Mouse (Mus musculus): ENCODE data around the gene Pnrc1. TPM values are rescaled to one million over a fixed set of nuclear protein-coding genes. Genes with fewer than 3 reads are reported as not detected.
"Not testable (repeated sequence)": the region's sequence is repeated elsewhere in the genome, so short reads cannot be mapped to it uniquely, and the experiment has no call there.

Pnrc1 gene
- 32.3 and 53.2 TPM in 2 replicates for polyA plus RNA-seq (2012; rRNA removed)

DNA sequence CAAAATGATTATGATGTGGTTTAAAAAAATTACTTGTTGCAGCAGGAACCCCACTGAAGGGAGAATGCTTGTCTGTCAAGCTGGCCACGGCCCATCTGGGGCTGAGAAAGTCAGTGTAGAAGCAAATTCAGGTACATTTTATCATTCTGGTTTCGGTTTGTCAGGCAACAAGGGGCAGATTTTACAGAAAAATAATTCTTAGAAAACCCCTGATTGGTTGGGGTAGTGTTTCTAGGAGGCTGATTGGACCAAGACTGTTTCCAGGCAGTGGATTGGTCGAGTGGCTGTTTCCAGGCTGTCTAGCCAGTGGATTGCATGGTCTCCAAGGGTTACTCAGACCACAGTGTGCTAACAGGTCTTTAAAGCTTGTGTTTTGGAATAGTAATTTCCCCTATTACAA, at the start of gene Pnrc1:
Pnrc1 (minus strand) TSS at position 162 of the 400 bp plus-strand sequence.
- Histone ChIP-seq H3K4me3 (ENCODE audit: insufficient read depth, low read depth, low read length) (peak within 1 kb of the TSS; percentile 45; the same call in 1 of the 2 replicates), H3K27ac (ENCODE audit: insufficient read depth, low read depth, low read length) (no peak within 1 kb of the TSS), H3K4me1 (ENCODE audit: control insufficient read depth, insufficient read depth, low read length) (no peaks in the 10 kb centered on the region; the same call in 1 of the 2 replicates), H3K27me3 (replicated peaks; ENCODE audit: control insufficient read depth, insufficient read depth, low read length) (no peaks in the 10 kb centered on the region), H3K36me3 (ENCODE audit: control insufficient read depth, insufficient read depth, low read length) (no peaks in the 10 kb centered on the region)
- 59% methylated on average over 3 of the region's 3 CpGs for WGBS
- no peak for TF ChIP-seq POLR2A (IDR thresholded peaks at IDR 0.05; ENCODE audit: low read depth, low read length)
- no peak for TF ChIP-seq CTCF (conservative IDR thresholded peaks at IDR 0.05; ENCODE audit: insufficient read depth, insufficient read length, low read depth, low read length)
- peak; percentile 58 for DNase-seq

DNA sequence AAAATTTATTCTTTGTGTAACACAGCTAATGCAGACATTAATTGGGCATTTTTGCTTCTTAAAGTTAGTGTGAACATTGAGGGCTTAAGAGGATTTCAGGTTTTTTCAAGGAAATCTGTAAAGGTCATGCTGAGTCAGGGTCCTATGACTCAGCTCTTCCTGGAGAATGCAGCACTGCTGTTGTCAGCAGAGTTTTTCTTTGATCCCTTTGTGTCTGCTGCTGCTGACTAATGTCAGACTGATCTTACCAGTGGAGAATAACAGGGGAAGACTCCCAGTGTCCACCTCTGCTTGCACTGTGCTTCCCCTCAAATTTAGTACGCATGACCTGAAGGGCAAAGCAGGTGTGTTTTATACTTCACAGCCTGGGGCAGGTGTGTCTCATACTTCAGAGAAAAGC, 48.0 kb upstream of the Pnrc1 start:
- H3K27ac ChIP-seq (ENCODE audit: insufficient read depth, low read depth, low read length) = no peak overlapping the region
- no peaks in the 10 kb centered on the region for H3K27me3 ChIP-seq (replicated peaks; ENCODE audit: control insufficient read depth, insufficient read depth, low read length)
- TF ChIP-seq POLR2A (IDR thresholded peaks at IDR 0.05; ENCODE audit: low read depth, low read length) (no peak), CTCF (conservative IDR thresholded peaks at IDR 0.05; ENCODE audit: insufficient read depth, insufficient read length, low read depth, low read length) (no peak)
- DNase-seq = no peak
- peaks cover 2% of the 10 kb centered on the region; the same call in 1 of the 2 replicates for H3K36me3 ChIP-seq (ENCODE audit: control insufficient read depth, insufficient read depth, low read length)
- WGBS = 97% methylated on average over 1 of the region's 1 CpGs
- no peaks in the 10 kb centered on the region for H3K4me1 ChIP-seq (ENCODE audit: control insufficient read depth, insufficient read depth, low read length)
- no peak overlapping the region for H3K4me3 ChIP-seq (ENCODE audit: insufficient read depth, low read depth, low read length)

GRCm38 (mm10) chr4:33332956-33333455, 43.0 kb upstream of the Pnrc1 start:
- 96% methylated on average over 1 of the region's 1 CpGs for WGBS
- H3K4me3 ChIP-seq (ENCODE audit: insufficient read depth, low read depth, low read length) = no peak overlapping the region
- H3K27me3 ChIP-seq (replicated peaks; ENCODE audit: control insufficient read depth, insufficient read depth, low read length) = no peaks in the 10 kb centered on the region
- no peak for DNase-seq
- H3K4me1 ChIP-seq (ENCODE audit: control insufficient read depth, insufficient read depth, low read length) = no peaks in the 10 kb centered on the region
- peaks cover 4% of the 10 kb centered on the region for H3K36me3 ChIP-seq (ENCODE audit: control insufficient read depth, insufficient read depth, low read length)
- TF ChIP-seq POLR2A (IDR thresholded peaks at IDR 0.05; ENCODE audit: low read depth, low read length) (no peak), CTCF (conservative IDR thresholded peaks at IDR 0.05; ENCODE audit: insufficient read depth, insufficient read length, low read depth, low read length) (no peak)
- H3K27ac ChIP-seq (ENCODE audit: insufficient read depth, low read depth, low read length) = no peak overlapping the region

GRCm38 (mm10) chr4:33331147-33331546, 41.2 kb upstream of the Pnrc1 start:
- no peak for DNase-seq
- no peaks in the 10 kb centered on the region for H3K27me3 ChIP-seq (replicated peaks; ENCODE audit: control insufficient read depth, insufficient read depth, low read length)
- no peaks in the 10 kb centered on the region for H3K4me1 ChIP-seq (ENCODE audit: control insufficient read depth, insufficient read depth, low read length)
- H3K27ac ChIP-seq (ENCODE audit: insufficient read depth, low read depth, low read length) = no peak overlapping the region
- no peak for TF ChIP-seq CTCF (conservative IDR thresholded peaks at IDR 0.05; ENCODE audit: insufficient read depth, insufficient read length, low read depth, low read length)
- H3K36me3 ChIP-seq (ENCODE audit: control insufficient read depth, insufficient read depth, low read length) = peaks cover 4% of the 10 kb centered on the region
- 97% methylated on average over 4 of the region's 4 CpGs for WGBS
- no peak overlapping the region for H3K4me3 ChIP-seq (ENCODE audit: insufficient read depth, low read depth, low read length)

DNA sequence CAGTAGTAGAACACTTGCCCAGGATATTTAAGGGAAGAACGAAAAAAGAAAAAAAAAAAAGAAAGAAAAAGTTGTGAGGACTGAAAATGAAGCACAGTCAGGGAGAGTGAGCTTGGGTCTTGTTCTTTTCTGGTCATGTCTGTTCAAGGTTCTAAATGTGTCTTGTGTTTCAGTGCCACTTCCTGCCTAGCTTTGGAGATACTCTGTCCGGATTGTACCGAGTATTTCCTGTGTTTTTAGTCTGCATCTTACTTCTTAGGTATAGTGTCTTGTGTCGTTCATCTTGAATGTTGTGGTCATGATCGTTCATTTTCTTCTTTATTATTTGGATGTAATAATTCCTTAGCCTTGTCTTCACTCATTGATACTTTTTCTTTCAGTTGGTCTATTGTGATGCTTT, 25.9 kb upstream of the Pnrc1 start:
- H3K27me3 ChIP-seq (replicated peaks; ENCODE audit: control insufficient read depth, insufficient read depth, low read length) = no peaks in the 10 kb centered on the region
- TF ChIP-seq CTCF (conservative IDR thresholded peaks at IDR 0.05; ENCODE audit: insufficient read depth, insufficient read length, low read depth, low read length) (no peak), POLR2A (IDR thresholded peaks at IDR 0.05; ENCODE audit: low read depth, low read length) (no peak)
- 81% methylated on average over 5 of the region's 5 CpGs for WGBS
- no peak for DNase-seq
- no peak overlapping the region for H3K27ac ChIP-seq (ENCODE audit: insufficient read depth, low read depth, low read length)
- H3K36me3 ChIP-seq (ENCODE audit: control insufficient read depth, insufficient read depth, low read length) = no peaks in the 10 kb centered on the region
- no peaks in the 10 kb centered on the region; the same call in 1 of the 2 replicates for H3K4me1 ChIP-seq (ENCODE audit: control insufficient read depth, insufficient read depth, low read length)
- no peak overlapping the region for H3K4me3 ChIP-seq (ENCODE audit: insufficient read depth, low read depth, low read length)

GRCm38 (mm10) chr4:33314150-33314549, 24.2 kb upstream of the Pnrc1 start:
- WGBS = 100% methylated on average over 7 of the region's 8 CpGs
- H3K27ac ChIP-seq (ENCODE audit: insufficient read depth, low read depth, low read length); H3K4me1 ChIP-seq (ENCODE audit: control insufficient read depth, insufficient read depth, low read length); DNase-seq; H3K36me3 ChIP-seq (ENCODE audit: control insufficient read depth, insufficient read depth, low read length); H3K4me3 ChIP-seq (ENCODE audit: insufficient read depth, low read depth, low read length); H3K27me3 ChIP-seq (replicated peaks; ENCODE audit: control insufficient read depth, insufficient read depth, low read length): not testable (repeated sequence)

DNA sequence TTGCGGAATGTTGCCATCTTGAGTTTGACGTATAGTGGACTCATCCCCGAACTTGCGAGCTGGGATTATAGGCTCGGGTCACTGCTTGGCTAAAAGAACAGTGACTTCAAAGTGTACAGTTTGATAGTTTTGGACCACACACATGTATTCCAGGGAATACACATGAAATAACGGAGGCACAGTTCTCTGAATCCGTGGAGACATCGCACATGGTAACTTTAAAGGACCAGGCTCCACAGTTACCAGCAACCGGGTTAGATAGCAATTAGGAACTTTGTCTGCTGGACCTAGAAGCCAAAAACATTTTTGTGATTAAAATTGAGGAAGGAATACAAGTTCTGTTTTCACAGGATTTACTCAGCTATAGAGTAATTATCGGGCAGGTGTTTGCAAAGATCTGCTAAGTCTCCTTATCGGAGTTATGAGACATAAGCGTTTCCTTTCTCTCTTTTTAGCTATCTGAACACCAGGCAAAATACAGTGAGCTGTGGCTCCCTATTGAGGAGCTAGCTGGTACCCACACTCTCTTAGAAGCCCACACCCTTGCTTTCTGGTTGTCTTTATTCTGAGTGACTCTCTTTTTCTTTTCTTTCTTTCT, 21.0 kb upstream of the Pnrc1 start:
- Histone ChIP-seq H3K4me3 (ENCODE audit: insufficient read depth, low read depth, low read length) (peak overlapping the region; percentile 91), H3K36me3 (ENCODE audit: control insufficient read depth, insufficient read depth, low read length) (no peaks in the 10 kb centered on the region), H3K4me1 (ENCODE audit: control insufficient read depth, insufficient read depth, low read length) (no peaks in the 10 kb centered on the region; the same call in 1 of the 2 replicates), H3K27ac (ENCODE audit: insufficient read depth, low read depth, low read length) (no peak overlapping the region), H3K27me3 (replicated peaks; ENCODE audit: control insufficient read depth, insufficient read depth, low read length) (no peaks in the 10 kb centered on the region)
- DNase-seq = no peak
- TF ChIP-seq CTCF (conservative IDR thresholded peaks at IDR 0.05; ENCODE audit: insufficient read depth, insufficient read length, low read depth, low read length) (no peak), POLR2A (IDR thresholded peaks at IDR 0.05; ENCODE audit: low read depth, low read length) (no peak)
- 13% methylated on average over 12 of the region's 12 CpGs for WGBS
